Mouse (Mus musculus) liver (tissue): ENCODE results near the gene Sost.

Experiments
- DNase-seq: peaks from one replicate; pipeline ENCODE4 v3.0.0-alpha.2; 2020; ENCODE audit warnings: mixed read lengths

The Sost gene

GRCm38 (mm10) chr11:101982981-101983411 is 16.2 kb upstream of the Sost start:
- DNase-seq, result no peak

- DNase-seq, result peak; percentile 16
Measured at GRCm38 (mm10) chr11:101981850-101982249, 15.0 kb upstream of the Sost start.

GRCm38 (mm10) chr11:101980603-101981157 is 13.9 kb upstream of the Sost start:
- no peak for DNase-seq

GRCm38 (mm10) chr11:101979140-101979539 is 12.3 kb upstream of the Sost start:
- DNase-seq, result no peak

GRCm38 (mm10) chr11:101976949-101977348 is 10.1 kb upstream of the Sost start:
- DNase-seq, result no peak

GRCm38 (mm10) chr11:101974923-101975322 is 8.1 kb upstream of the Sost start:
- DNase-seq, result peak; percentile 41

- DNase-seq, result no peak
Measured at GRCm38 (mm10) chr11:101974181-101974580, 7.4 kb upstream of the Sost start.

- no peak for DNase-seq
Measured at GRCm38 (mm10) chr11:101973496-101973895, 6.7 kb upstream of the Sost start.

- no peak for DNase-seq
Measured at GRCm38 (mm10) chr11:101972651-101973050, 5.8 kb upstream of the Sost start.

- DNase-seq, result no peak
Measured at GRCm38 (mm10) chr11:101972097-101972496, 5.3 kb upstream of the Sost start.

- peak; percentile 49 for DNase-seq
Measured at GRCm38 (mm10) chr11:101971410-101971809, 4.6 kb upstream of the Sost start.

- no peak for DNase-seq
Measured at GRCm38 (mm10) chr11:101969835-101970234, 3.0 kb upstream of the Sost start.

- DNase-seq, result peak; percentile 74
Measured at GRCm38 (mm10) chr11:101968791-101969190, 2.0 kb upstream of the Sost start.

GRCm38 (mm10) chr11:101968311-101968710 is 1.5 kb upstream of the Sost start:
- DNase-seq, result no peak

GRCm38 (mm10) chr11:101965553-101965952 is 1.3 kb downstream of the Sost start:
- DNase-seq, result no peak

GRCm38 (mm10) chr11:101964647-101965046 is 2.2 kb downstream of the Sost start:
- no peak for DNase-seq

- DNase-seq, result peak; percentile 10
Measured at GRCm38 (mm10) chr11:101963473-101964291, 3.1 kb downstream of the Sost start.

- no peak for DNase-seq
Measured at GRCm38 (mm10) chr11:101963043-101963442, 3.8 kb downstream of the Sost start.

GRCm38 (mm10) chr11:101957476-101957875 is 9.3 kb downstream of the Sost start:
- DNase-seq, result no peak

- no peak for DNase-seq
Measured at GRCm38 (mm10) chr11:101953441-101953840, 13.4 kb downstream of the Sost start.

GRCm38 (mm10) chr11:101952541-101953341 is 14.1 kb downstream of the Sost start:
- DNase-seq, result peak; percentile 45

GRCm38 (mm10) chr11:101950021-101950420 is 16.8 kb downstream of the Sost start:
- no peak for DNase-seq

GRCm38 (mm10) chr11:101946525-101946924 is 20.3 kb downstream of the Sost start:
- DNase-seq, result no peak

GRCm38 (mm10) chr11:101943055-101943454 is 23.8 kb downstream of the Sost start:
- no peak for DNase-seq
